Mouse (Mus musculus): ENCODE measurements around the gene Add3. TPM values are rescaled to one million over a fixed set of nuclear protein-coding genes. Genes with fewer than 3 reads are reported as not detected.
"Not testable (repeated sequence)": the region's sequence is repeated elsewhere in the genome, so short reads cannot be mapped to it uniquely, and the experiment has no call there.

Add3 gene
- polyA plus RNA-seq, 1 experiment from 2014 or later: 27.1 TPM

GRCm38 (mm10) chr19:53202116-53202515 lies 61.9 kb downstream of the Add3 start:
- no peaks in the 10 kb centered on the region for H3K36me3 ChIP-seq
- no peak overlapping the region for H3K4me2 ChIP-seq (replicated peaks)
- no peaks in the 10 kb centered on the region for H3K27me3 ChIP-seq
- ATAC-seq: no peak
- WGBS: 96% methylated on average over 1 of the region's 1 CpGs
- H3K9ac ChIP-seq (replicated peaks): no peak overlapping the region
- H3K4me3 ChIP-seq (replicated peaks): no peak overlapping the region
- no peak overlapping the region for H3K27ac ChIP-seq
- H3K9me3 ChIP-seq: no peaks in the 10 kb centered on the region
- H3K4me1 ChIP-seq (replicated peaks): no peaks in the 10 kb centered on the region

GRCm38 (mm10) chr19:53206986-53207385 lies 66.7 kb downstream of the Add3 start:
- no peak overlapping the region for H3K9ac ChIP-seq (replicated peaks)
- no peak for ATAC-seq
- no peak overlapping the region for H3K4me3 ChIP-seq (replicated peaks)
- H3K4me1 ChIP-seq (replicated peaks): no peaks in the 10 kb centered on the region
- no peak overlapping the region for H3K4me2 ChIP-seq (replicated peaks)
- no peaks in the 10 kb centered on the region for H3K27me3 ChIP-seq
- no peak overlapping the region for H3K27ac ChIP-seq
- no peaks in the 10 kb centered on the region for H3K36me3 ChIP-seq
- H3K9me3 ChIP-seq: no peaks in the 10 kb centered on the region
- WGBS: 96% methylated on average over 2 of the region's 2 CpGs

GRCm38 (mm10) chr19:53208830-53209229 lies 68.6 kb downstream of the Add3 start:
- 90% methylated on average over 7 of the region's 7 CpGs for WGBS
- no peak overlapping the region for H3K4me2 ChIP-seq (replicated peaks)

GRCm38 (mm10) chr19:53210251-53210650 lies 70.0 kb downstream of the Add3 start:
- WGBS: 84% methylated on average over 2 of the region's 2 CpGs
- no peak overlapping the region for H3K9ac ChIP-seq (replicated peaks)
- H3K4me2 ChIP-seq (replicated peaks): no peak overlapping the region
- no peak overlapping the region for H3K4me3 ChIP-seq (replicated peaks)
- H3K27ac ChIP-seq: no peak overlapping the region
- no peaks in the 10 kb centered on the region for H3K9me3 ChIP-seq
- no peak for ATAC-seq
- no peaks in the 10 kb centered on the region for H3K36me3 ChIP-seq
- H3K27me3 ChIP-seq: no peaks in the 10 kb centered on the region
- no peaks in the 10 kb centered on the region for H3K4me1 ChIP-seq (replicated peaks)

More at GRCm38 (mm10) chr19:53208830-53209229, 68.6 kb downstream of the Add3 start:
- Histone ChIP-seq H3K9me3 (no peaks in the 10 kb centered on the region), H3K27ac (no peak overlapping the region), H3K36me3 (no peaks in the 10 kb centered on the region), H3K4me1 (replicated peaks) (no peaks in the 10 kb centered on the region), H3K9ac (replicated peaks) (no peak overlapping the region), H3K27me3 (no peaks in the 10 kb centered on the region), H3K4me3 (replicated peaks) (no peak overlapping the region)
- ATAC-seq: no peak

GRCm38 (mm10) chr19:53215352-53215751 lies 75.1 kb downstream of the Add3 start:
- Histone ChIP-seq H3K4me2 (replicated peaks) (no peak overlapping the region), H3K27me3 (no peaks in the 10 kb centered on the region), H3K9ac (replicated peaks) (no peak overlapping the region), H3K4me1 (replicated peaks) (no peaks in the 10 kb centered on the region), H3K4me3 (replicated peaks) (no peak overlapping the region), H3K9me3 (no peaks in the 10 kb centered on the region), H3K27ac (no peak overlapping the region), H3K36me3 (no peaks in the 10 kb centered on the region)
- ATAC-seq: no peak
- WGBS: 94% methylated on average over 2 of the region's 2 CpGs

- H3K9ac ChIP-seq (replicated peaks): no peak overlapping the region
- no peak overlapping the region for H3K4me2 ChIP-seq (replicated peaks)
- no peaks in the 10 kb centered on the region for H3K27me3 ChIP-seq
- ATAC-seq: no peak
- WGBS: 92% methylated on average over 18 of the region's 18 CpGs
- no peaks in the 10 kb centered on the region for H3K4me1 ChIP-seq (replicated peaks)
- H3K36me3 ChIP-seq: no peaks in the 10 kb centered on the region
- no peak overlapping the region for H3K4me3 ChIP-seq (replicated peaks)
- no peak overlapping the region; the same call in 1 of the 2 replicates for H3K27ac ChIP-seq
- H3K9me3 ChIP-seq: no peaks in the 10 kb centered on the region
These were observed 76.7 kb downstream of the Add3 start for GRCm38 (mm10) chr19:53216761-53217538.

- Histone ChIP-seq H3K36me3 (no peaks in the 10 kb centered on the region), H3K4me1 (replicated peaks) (no peaks in the 10 kb centered on the region), H3K9ac (replicated peaks) (no peak overlapping the region), H3K4me3 (replicated peaks) (no peak overlapping the region), H3K4me2 (replicated peaks) (no peak overlapping the region), H3K9me3 (no peaks in the 10 kb centered on the region), H3K27me3 (no peaks in the 10 kb centered on the region), H3K27ac (no peak overlapping the region)
- ATAC-seq: no peak
- 86% methylated on average over 8 of the region's 8 CpGs for WGBS
These were observed 77.6 kb downstream of the Add3 start for GRCm38 (mm10) chr19:53217837-53218236.

GRCm38 (mm10) chr19:53219305-53219704 lies 79.1 kb downstream of the Add3 start:
- ATAC-seq: no peak
- H3K4me3 ChIP-seq (replicated peaks): no peak overlapping the region
- no peak overlapping the region for H3K27ac ChIP-seq
- no peaks in the 10 kb centered on the region for H3K9me3 ChIP-seq
- no peak overlapping the region for H3K9ac ChIP-seq (replicated peaks)
- no peak overlapping the region for H3K4me2 ChIP-seq (replicated peaks)
- H3K36me3 ChIP-seq: no peaks in the 10 kb centered on the region
- H3K4me1 ChIP-seq (replicated peaks): no peaks in the 10 kb centered on the region
- H3K27me3 ChIP-seq: no peaks in the 10 kb centered on the region
- WGBS: 79% methylated on average over 3 of the region's 3 CpGs

- H3K27me3 ChIP-seq: no peaks in the 10 kb centered on the region
- no peaks in the 10 kb centered on the region for H3K36me3 ChIP-seq
- no peak overlapping the region for H3K4me2 ChIP-seq (replicated peaks)
- no peaks in the 10 kb centered on the region for H3K9me3 ChIP-seq
- no peak overlapping the region for H3K27ac ChIP-seq
- WGBS: 93% methylated on average over 3 of the region's 3 CpGs
- no peaks in the 10 kb centered on the region for H3K4me1 ChIP-seq (replicated peaks)
- H3K9ac ChIP-seq (replicated peaks): no peak overlapping the region
- no peak overlapping the region for H3K4me3 ChIP-seq (replicated peaks)
- ATAC-seq: no peak
These were observed 80.9 kb downstream of the Add3 start for GRCm38 (mm10) chr19:53221186-53221585.

GRCm38 (mm10) chr19:53225249-53226070 lies 85.2 kb downstream of the Add3 start:
- 96% methylated on average over 2 of the region's 2 CpGs for WGBS
- H3K27ac ChIP-seq; H3K9me3 ChIP-seq; H3K9ac ChIP-seq (replicated peaks); H3K4me1 ChIP-seq (replicated peaks); H3K4me3 ChIP-seq (replicated peaks); H3K27me3 ChIP-seq; ATAC-seq; H3K36me3 ChIP-seq; H3K4me2 ChIP-seq (replicated peaks): not testable (repeated sequence)

- 92% methylated on average over 13 of the region's 13 CpGs for WGBS
- no peaks in the 10 kb centered on the region for H3K9me3 ChIP-seq
- H3K9ac ChIP-seq (replicated peaks): no peak overlapping the region
- H3K4me2 ChIP-seq (replicated peaks): no peak overlapping the region
- no peaks in the 10 kb centered on the region for H3K27me3 ChIP-seq
- no peak for ATAC-seq
- no peaks in the 10 kb centered on the region for H3K36me3 ChIP-seq
- H3K4me3 ChIP-seq (replicated peaks): no peak overlapping the region
- H3K4me1 ChIP-seq (replicated peaks): no peaks in the 10 kb centered on the region
- no peak overlapping the region for H3K27ac ChIP-seq
These were observed 86.4 kb downstream of the Add3 start for GRCm38 (mm10) chr19:53226651-53227050.

- H3K27ac ChIP-seq: no peak overlapping the region
- 84% methylated on average over 7 of the region's 7 CpGs for WGBS
- no peak for ATAC-seq
- H3K4me3 ChIP-seq (replicated peaks): no peak overlapping the region
- no peaks in the 10 kb centered on the region for H3K4me1 ChIP-seq (replicated peaks)
- no peak overlapping the region for H3K4me2 ChIP-seq (replicated peaks)
- no peak overlapping the region for H3K9ac ChIP-seq (replicated peaks)
- H3K36me3 ChIP-seq: peaks cover 6% of the 10 kb centered on the region; the same call in 1 of the 2 replicates
- no peaks in the 10 kb centered on the region for H3K9me3 ChIP-seq
- no peaks in the 10 kb centered on the region for H3K27me3 ChIP-seq
These were observed 88.0 kb downstream of the Add3 start for GRCm38 (mm10) chr19:53228064-53228794.

Data from midbrain, embryonic 13.5 days (tissue).